Mouse (Mus musculus): Measurements from ENCODE around the gene Pradc1. TPM values are rescaled to one million over a fixed set of nuclear protein-coding genes. Genes with fewer than 3 reads are reported as not detected.

Gene Pradc1
- 28.7 and 29.7 TPM in 2 replicates for polyA plus RNA-seq (2015; fragmentation: Nextera tagmentation; extraction: Ambion mirVana)

DNA sequence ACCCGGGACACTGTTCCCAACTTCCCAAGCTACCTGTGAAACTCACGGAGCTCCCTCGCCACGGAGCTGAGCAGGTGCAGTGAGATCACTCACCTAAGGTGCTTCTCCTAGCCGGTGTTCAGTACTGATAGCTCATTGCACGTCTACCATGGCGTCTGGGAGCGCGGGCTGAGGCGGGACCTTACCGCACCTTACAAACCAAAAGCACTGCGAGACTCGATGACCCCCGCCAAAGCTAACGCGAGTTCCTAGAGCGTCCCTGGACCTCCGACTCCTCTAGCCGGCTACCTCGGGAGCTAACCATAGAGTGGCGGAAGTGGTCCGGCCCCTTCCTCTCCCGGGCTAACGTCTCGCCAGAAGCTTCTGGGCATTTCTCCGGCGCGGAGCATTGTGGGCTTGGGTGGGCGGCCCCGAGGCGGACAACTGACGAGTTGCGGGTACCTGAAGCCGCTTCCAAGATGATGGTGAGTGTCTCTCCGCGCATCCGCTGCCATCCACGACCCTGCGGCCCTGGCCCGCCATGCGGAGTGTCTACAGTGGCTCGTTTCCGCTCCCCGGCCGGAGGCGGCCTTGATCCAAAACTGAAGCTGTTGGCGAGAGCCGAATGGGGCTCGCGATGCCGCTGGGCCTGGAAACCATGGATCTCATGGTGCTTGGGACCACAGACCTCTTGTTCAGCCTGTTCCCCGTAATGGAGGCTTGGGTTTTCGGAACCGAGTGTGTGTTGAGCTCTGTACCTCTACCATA, at the start of gene Pradc1:
Pradc1 (minus strand) TSS at position 307 of the 747 bp plus-strand sequence.
- under 1% methylated on average over 54 of the region's 54 CpGs for WGBS
- ATAC-seq (replicated peaks), result peak; percentile 95
- H3K9me3 ChIP-seq, result no peaks in the 10 kb centered on the region

DNA sequence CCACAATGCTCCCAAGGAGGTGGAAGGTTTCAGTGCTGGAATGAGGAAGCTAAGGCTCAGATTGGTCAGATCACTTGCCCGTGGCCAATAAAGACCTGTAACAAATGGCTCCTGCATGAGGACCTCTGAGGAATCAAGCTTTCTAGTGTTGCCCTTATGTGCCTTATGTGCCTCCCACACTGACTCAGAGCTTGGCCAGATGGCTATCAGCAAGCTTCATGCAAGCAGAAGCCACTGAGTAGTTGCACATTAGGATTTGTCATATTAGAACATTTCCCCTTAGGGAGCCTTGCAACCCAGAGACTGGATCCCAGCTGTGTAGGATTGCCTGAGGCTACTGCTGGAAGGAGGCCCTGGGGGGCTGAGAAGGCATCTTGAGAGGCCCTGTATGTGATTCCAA, 48.6 kb upstream of the Pradc1 start:
- 81% methylated on average over 1 of the region's 1 CpGs for WGBS
- H3K36me3 ChIP-seq, result no peaks in the 10 kb centered on the region
- no peak overlapping the region for H3K4me3 ChIP-seq
- ATAC-seq (replicated peaks), result no peak
- H3K9ac ChIP-seq (replicated peaks), result no peak overlapping the region
- H3K4me2 ChIP-seq (replicated peaks), result no peak overlapping the region
- H3K27ac ChIP-seq (replicated peaks), result no peak overlapping the region
- no peaks in the 10 kb centered on the region for H3K9me3 ChIP-seq
- H3K4me1 ChIP-seq, result peaks cover 21% of the 10 kb centered on the region
- H3K27me3 ChIP-seq, result no peaks in the 10 kb centered on the region; the same call in 1 of the 2 replicates

More for the DNA sequence above, at the start of gene Pradc1:
- peak within 1 kb of the TSS; percentile 90 for H3K27ac ChIP-seq (replicated peaks)
- peak within 1 kb of the TSS; percentile 91 for H3K4me2 ChIP-seq (replicated peaks)
- no peaks in the 10 kb centered on the region for H3K36me3 ChIP-seq
- H3K27me3 ChIP-seq, result no peaks in the 10 kb centered on the region
- H3K4me3 ChIP-seq, result peak within 1 kb of the TSS; percentile 85
- peak within 1 kb of the TSS; percentile 86 for H3K9ac ChIP-seq (replicated peaks)
- peaks cover 46% of the 10 kb centered on the region for H3K4me1 ChIP-seq

DNA sequence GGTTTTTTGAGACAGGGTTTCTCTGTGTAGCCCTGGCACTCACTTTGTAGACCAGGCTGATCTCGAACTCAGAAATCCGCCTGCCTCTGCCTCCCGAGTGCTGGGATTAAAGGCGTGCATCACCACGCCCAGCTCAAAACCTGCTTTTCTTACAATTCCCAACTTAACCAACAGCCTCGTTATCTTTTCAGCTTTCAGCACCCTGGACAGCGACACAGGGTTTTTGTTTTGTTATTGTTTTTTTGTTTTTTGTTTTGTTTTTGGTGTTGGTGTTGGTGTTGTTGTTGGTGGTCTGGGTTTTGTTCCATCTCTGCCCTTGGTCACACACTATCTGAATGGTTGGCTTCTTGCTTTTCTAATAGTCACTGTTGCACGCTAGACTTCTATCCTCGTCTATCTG, 46.4 kb upstream of the Pradc1 start:
- Histone ChIP-seq H3K9ac (replicated peaks) (no peak overlapping the region), H3K27ac (replicated peaks) (no peak overlapping the region), H3K9me3 (no peaks in the 10 kb centered on the region), H3K27me3 (no peaks in the 10 kb centered on the region; the same call in 1 of the 2 replicates), H3K36me3 (no peaks in the 10 kb centered on the region), H3K4me3 (no peak overlapping the region), H3K4me2 (replicated peaks) (no peak overlapping the region), H3K4me1 (peaks cover 18% of the 10 kb centered on the region)
- ATAC-seq (replicated peaks), result no peak
- WGBS, result 68% methylated on average over 9 of the region's 9 CpGs

DNA sequence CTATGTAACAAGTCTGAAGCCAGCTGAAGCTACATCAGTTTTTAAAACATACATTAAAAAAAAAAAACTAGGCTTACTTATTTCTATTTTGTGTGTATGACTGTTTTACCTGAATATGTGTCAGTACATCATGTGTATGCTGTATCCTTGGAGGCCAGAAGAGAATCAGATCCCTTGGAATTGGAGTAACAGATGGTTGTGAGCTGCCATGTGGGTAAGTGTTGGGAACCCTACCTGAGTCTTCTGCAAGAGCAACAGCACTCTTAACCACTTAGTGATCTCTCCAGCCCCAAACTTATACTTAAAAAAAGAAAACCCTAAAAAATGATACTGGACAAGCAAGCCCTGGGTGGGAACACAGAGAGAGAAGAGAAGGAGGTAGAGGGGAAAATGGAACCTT, 45.2 kb upstream of the Pradc1 start:
- no peak for ATAC-seq (replicated peaks)
- Histone ChIP-seq H3K27ac (replicated peaks) (no peak overlapping the region), H3K9me3 (no peaks in the 10 kb centered on the region), H3K9ac (replicated peaks) (no peak overlapping the region), H3K36me3 (no peaks in the 10 kb centered on the region), H3K27me3 (no peaks in the 10 kb centered on the region; the same call in 1 of the 2 replicates), H3K4me3 (no peak overlapping the region), H3K4me2 (replicated peaks) (no peak overlapping the region), H3K4me1 (peaks cover 10% of the 10 kb centered on the region)

DNA sequence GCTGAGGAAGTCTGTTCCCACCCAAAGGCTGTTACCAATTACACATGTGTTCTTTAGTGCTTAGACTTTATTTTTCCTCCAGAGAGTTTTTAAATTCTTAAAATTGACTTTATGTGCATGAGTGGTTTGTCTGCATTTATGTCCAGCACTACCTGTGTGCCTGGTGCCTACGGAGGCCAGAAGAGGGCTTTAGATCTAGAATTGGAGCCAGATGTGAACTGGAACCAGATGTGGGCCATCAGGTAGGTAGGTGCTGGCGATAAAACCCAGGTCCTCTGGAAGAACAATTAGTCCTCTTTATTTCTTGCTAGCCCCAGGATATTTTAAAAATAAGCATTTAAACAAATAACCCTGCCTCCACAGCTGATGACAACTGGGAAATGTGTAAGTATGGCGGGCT, 39.8 kb upstream of the Pradc1 start:
- WGBS, result 90% methylated on average over 3 of the region's 3 CpGs
- no peaks in the 10 kb centered on the region for H3K9me3 ChIP-seq
- no peak for ATAC-seq (replicated peaks)
- no peak overlapping the region for H3K9ac ChIP-seq (replicated peaks)
- H3K4me1 ChIP-seq, result no peaks in the 10 kb centered on the region
- no peak overlapping the region for H3K4me3 ChIP-seq
- no peak overlapping the region for H3K4me2 ChIP-seq (replicated peaks)
- H3K27ac ChIP-seq (replicated peaks), result no peak overlapping the region
- H3K27me3 ChIP-seq, result no peaks in the 10 kb centered on the region
- no peaks in the 10 kb centered on the region for H3K36me3 ChIP-seq

DNA sequence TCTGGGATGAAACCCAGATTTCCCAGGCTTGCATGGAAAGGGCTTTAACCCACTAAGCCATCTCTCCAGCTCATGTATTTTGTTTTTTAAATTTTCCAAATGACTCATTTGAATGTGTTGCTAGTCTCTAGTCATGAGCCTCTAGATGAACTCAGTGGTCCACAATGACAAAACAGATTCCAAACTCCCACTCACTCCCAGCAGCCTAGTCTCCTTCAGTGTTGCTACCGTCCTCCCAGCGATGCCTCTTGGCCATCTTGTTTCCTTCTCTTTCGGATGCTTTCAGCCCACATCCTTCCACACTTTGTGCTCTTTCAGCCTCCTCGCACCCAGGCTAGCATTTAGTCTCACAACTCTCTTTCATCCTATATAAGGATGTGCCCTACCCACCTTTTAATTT, 38.5 kb upstream of the Pradc1 start:
- Histone ChIP-seq H3K4me1 (no peaks in the 10 kb centered on the region), H3K9me3 (no peaks in the 10 kb centered on the region), H3K4me2 (replicated peaks) (no peak overlapping the region), H3K4me3 (no peak overlapping the region), H3K27ac (replicated peaks) (no peak overlapping the region), H3K36me3 (no peaks in the 10 kb centered on the region), H3K9ac (replicated peaks) (no peak overlapping the region), H3K27me3 (peaks cover 11% of the 10 kb centered on the region; the same call in 1 of the 2 replicates)
- no peak for ATAC-seq (replicated peaks)
- 88% methylated on average over 4 of the region's 4 CpGs for WGBS

DNA sequence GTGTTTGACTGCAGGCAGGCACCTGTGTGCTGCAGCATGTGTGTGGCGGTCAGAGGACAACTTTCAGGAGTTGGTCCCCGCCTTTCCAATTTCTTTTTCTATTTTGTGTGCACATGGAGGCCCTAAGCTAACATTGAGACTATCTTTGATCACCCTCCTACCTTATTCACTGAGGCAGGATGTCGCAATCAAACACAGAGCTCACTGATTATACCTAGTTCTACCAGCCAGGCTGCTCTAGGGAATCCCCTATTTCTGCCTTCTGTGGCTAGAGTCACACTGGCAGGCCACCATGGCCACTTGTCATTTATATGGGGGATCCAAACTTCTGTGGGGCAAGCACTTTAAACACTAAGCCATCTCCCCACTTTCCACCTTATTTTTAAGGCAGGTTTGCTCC, 37.9 kb upstream of the Pradc1 start:
- H3K9me3 ChIP-seq, result no peaks in the 10 kb centered on the region
- peaks cover 2% of the 10 kb centered on the region for H3K4me1 ChIP-seq
- H3K27ac ChIP-seq (replicated peaks), result no peak overlapping the region
- H3K4me2 ChIP-seq (replicated peaks), result no peak overlapping the region
- H3K9ac ChIP-seq (replicated peaks), result no peak overlapping the region
- no peaks in the 10 kb centered on the region for H3K36me3 ChIP-seq
- no peak overlapping the region for H3K4me3 ChIP-seq
- ATAC-seq (replicated peaks), result no peak
- WGBS, result 88% methylated on average over 3 of the region's 3 CpGs
- H3K27me3 ChIP-seq, result peaks cover 17% of the 10 kb centered on the region; the same call in 1 of the 2 replicates

DNA sequence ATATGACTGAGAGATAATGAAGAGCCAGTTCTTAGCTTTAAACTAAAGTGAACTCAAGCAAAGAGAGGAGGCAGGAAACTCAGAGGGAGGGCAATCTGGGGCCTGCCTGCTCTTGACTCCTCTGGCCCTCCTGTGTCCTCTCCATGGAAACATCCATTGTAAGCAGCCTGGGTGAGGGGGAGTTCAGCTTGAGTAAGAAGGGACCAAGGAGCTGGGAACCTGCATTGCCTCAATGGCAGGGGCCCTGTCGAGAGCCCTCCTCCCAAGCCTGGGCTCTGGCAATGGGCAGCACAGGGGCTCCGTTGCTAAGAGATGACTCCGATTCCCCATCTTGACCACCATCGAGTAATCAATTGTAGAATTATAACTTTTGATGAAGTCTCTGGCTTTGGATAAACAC, 36.7 kb upstream of the Pradc1 start:
- no peaks in the 10 kb centered on the region for H3K9me3 ChIP-seq
- no peak overlapping the region for H3K27ac ChIP-seq (replicated peaks)
- no peaks in the 10 kb centered on the region for H3K36me3 ChIP-seq
- H3K9ac ChIP-seq (replicated peaks), result no peak overlapping the region
- no peak for ATAC-seq (replicated peaks)
- WGBS, result 27% methylated on average over 4 of the region's 4 CpGs
- no peak overlapping the region for H3K4me3 ChIP-seq
- H3K4me2 ChIP-seq (replicated peaks), result no peak overlapping the region
- H3K4me1 ChIP-seq, result peaks cover 14% of the 10 kb centered on the region
- peaks cover 29% of the 10 kb centered on the region for H3K27me3 ChIP-seq

DNA sequence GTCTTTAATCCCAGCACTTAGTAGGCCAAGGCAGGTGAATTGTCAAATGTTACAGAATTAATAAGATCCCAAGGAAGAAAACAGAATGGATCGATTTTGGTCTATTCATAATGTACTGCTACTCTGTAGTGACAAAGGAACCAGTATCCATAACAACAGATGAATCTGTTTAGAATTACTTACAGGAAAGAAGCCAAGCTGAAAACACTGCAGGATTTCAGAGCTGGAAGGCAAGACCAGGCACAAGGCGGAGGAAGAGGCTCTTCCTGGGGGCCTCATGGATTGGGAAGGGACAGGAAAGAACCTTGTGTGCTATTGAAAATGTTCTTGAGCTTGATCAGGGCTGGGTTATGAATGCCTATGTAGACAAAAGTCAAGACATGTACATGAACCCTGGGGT, 34.0 kb upstream of the Pradc1 start:
- H3K9ac ChIP-seq (replicated peaks), result no peak overlapping the region
- no peaks in the 10 kb centered on the region for H3K9me3 ChIP-seq
- no peak overlapping the region for H3K27ac ChIP-seq (replicated peaks)
- H3K27me3 ChIP-seq, result peaks cover 34% of the 10 kb centered on the region
- no peak for ATAC-seq (replicated peaks)
- H3K4me3 ChIP-seq, result no peak overlapping the region
- peaks cover 14% of the 10 kb centered on the region for H3K4me1 ChIP-seq
- 67% methylated on average over 2 of the region's 2 CpGs for WGBS
- H3K36me3 ChIP-seq, result no peaks in the 10 kb centered on the region
- no peak overlapping the region for H3K4me2 ChIP-seq (replicated peaks)

DNA sequence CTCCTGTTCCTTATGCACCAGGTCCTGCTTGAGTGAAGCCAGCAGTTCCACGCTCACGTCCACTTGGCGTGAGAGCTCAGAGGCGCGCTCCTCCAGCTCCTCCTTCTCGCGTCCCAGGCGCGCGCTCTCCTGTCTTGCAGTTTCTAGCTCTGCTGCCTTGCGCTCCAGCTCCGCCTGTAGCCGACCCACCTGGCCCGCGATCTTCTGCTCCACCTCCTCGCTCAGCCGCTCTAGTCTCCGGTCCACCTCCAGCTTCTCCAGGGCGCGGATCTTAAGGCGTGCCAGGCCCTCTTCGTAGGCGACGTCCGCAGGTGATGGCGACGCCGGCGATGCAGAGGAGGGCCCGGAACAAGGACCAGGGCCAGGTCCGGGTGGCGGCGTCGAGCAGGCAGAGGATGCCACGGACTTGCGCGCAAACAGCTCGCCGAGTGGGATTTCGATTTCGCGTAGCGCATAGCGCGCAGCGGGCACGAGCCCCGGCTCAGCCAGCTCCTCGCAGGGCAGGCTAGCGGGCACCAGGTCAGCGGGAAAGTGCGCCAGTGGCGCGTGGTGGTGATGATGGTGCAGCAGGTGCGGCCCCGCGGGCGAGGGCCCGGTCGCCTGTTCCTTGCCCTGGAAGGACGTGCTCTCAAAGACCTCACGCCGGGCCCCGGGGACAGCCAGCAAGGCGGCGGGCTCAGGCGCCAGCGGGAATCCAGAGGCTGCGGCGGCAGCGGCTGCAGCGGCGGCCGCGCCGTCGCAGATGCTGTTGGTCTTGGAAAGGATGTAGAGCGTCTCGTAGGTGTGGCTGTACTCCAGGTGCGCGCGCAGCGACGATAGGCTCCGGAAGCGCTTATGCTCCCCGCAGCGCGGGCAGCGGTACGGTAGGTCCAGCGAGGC, 32.3 kb upstream of the Pradc1 start:
- Histone ChIP-seq H3K4me2 (replicated peaks) (peak overlapping the region; percentile 53), H3K36me3 (no peaks in the 10 kb centered on the region), H3K4me3 (peak overlapping the region; percentile 38), H3K27ac (replicated peaks) (no peak overlapping the region), H3K9me3 (no peaks in the 10 kb centered on the region), H3K4me1 (peaks cover 14% of the 10 kb centered on the region), H3K27me3 (peaks cover 34% of the 10 kb centered on the region), H3K9ac (replicated peaks) (0 out of 2 replicates have a peak overlapping the region, but pooled peaks have one; percentile 5)
- ATAC-seq (replicated peaks), result 0 out of 2 replicates have a peak, but pooled peaks have one; percentile 23
- WGBS, result 4% methylated on average over 91 of the region's 92 CpGs

DNA sequence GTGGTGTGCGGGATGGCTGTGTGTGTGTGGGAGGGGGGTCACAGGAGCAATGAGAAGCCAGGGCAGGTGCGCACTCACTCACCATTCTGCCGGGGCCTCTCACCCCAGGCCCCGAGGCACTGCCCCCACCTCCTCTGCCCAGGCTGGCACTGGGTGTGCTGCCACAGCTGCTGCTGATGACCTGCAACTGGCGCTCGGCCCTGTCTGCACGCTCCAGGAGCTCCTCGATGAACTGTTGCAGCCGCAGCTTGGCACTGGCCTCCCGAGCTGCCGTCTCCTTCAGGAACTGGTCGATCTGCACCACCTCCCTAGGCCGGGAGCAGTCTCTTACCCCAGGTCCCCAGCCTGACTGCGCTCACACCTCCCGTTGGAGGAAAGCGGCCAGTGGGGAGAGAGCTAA, 28.9 kb upstream of the Pradc1 start:
- ATAC-seq (replicated peaks), result no peak
- WGBS, result 67% methylated on average over 16 of the region's 16 CpGs
- H3K36me3 ChIP-seq, result 0 out of 2 replicates have a peak, but pooled peaks cover 3% of the 10 kb centered on the region

DNA sequence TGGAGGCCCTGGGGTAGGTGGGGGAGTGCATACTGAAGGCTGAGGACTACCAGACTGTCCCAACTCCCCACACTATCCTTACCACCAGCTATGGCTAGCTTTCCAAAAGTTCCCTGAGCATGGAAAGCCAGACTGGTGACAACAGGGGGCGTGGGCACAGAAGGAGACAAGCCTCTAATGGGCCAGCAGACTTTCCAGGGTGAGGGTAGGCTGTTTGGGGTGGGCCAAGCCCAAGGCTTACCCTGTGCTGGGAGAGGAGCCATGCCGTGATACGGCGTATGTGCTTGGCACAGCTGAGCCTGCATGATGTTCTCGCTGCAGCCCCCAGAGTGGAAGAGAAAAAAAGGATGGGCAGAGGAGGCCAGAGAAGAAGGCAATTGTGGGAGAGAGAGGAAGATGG, 28.2 kb upstream of the Pradc1 start:
- Histone ChIP-seq H3K27me3 (peaks cover 20% of the 10 kb centered on the region), H3K9ac (replicated peaks) (no peak overlapping the region), H3K36me3 (peaks cover 3% of the 10 kb centered on the region; the same call in 1 of the 2 replicates), H3K4me3 (no peak overlapping the region), H3K27ac (replicated peaks) (no peak overlapping the region), H3K4me2 (replicated peaks) (no peak overlapping the region), H3K9me3 (no peaks in the 10 kb centered on the region), H3K4me1 (peaks cover 14% of the 10 kb centered on the region)
- no peak; the same call in 1 of the 2 replicates for ATAC-seq (replicated peaks)
- 79% methylated on average over 5 of the region's 5 CpGs for WGBS

More for the DNA sequence above, 28.9 kb upstream of the Pradc1 start:
- H3K4me1 ChIP-seq, result peaks cover 14% of the 10 kb centered on the region
- no peak overlapping the region for H3K4me3 ChIP-seq
- H3K27ac ChIP-seq (replicated peaks), result no peak overlapping the region
- H3K9ac ChIP-seq (replicated peaks), result no peak overlapping the region
- H3K27me3 ChIP-seq, result peaks cover 27% of the 10 kb centered on the region
- no peaks in the 10 kb centered on the region for H3K9me3 ChIP-seq
- no peak overlapping the region for H3K4me2 ChIP-seq (replicated peaks)
